Mouse (Mus musculus): Measurements from ENCODE around the gene Kcnq1. TPM values are rescaled to one million over a fixed set of nuclear protein-coding genes. Genes with fewer than 3 reads are reported as not detected.

Gene Kcnq1
- total RNA-seq, 1 experiment: 0.22 TPM

- in situ Hi-C loops (cut with MboI; ENCODE audit: low sequenced_read_pairs in 2 of 2, unreplicated experiment in 2 of 2): no loop called here
- Histone ChIP-seq H3K27ac (ENCODE audit: insufficient read depth, low read depth, low read length, poor library complexity, severe bottlenecking) (no peak overlapping the region), H3K4me1 (ENCODE audit: control insufficient read depth in 2 of 2, insufficient read depth in 2 of 2, low read length in 2 of 2, poor library complexity in 1 of 2) (no peaks in the 10 kb centered on the region), H3K9ac (ENCODE audit: insufficient read depth, low read depth, low read length, poor library complexity, severe bottlenecking) (no peak overlapping the region), H3K36me3 (ENCODE audit: control insufficient read depth, insufficient read depth, low read length, poor library complexity, severe bottlenecking) (no peaks in the 10 kb centered on the region), H3K4me3 (ENCODE audit: insufficient read depth in 1 of 2, low read depth in 1 of 2, low read length in 2 of 2, poor library complexity in 1 of 2, severe bottlenecking in 1 of 2) (no peak overlapping the region), H3K9me3 (ENCODE audit: control insufficient read depth, insufficient read depth, low read depth, low read length) (no peaks in the 10 kb centered on the region)
- no peak for TF ChIP-seq ZNF384 (IDR thresholded peaks at IDR 0.05; ENCODE audit: low read depth, low read length)
- no peak for TF ChIP-seq ZC3H11A (IDR thresholded peaks at IDR 0.05; ENCODE audit: borderline replicate concordance, low read depth, low read length)
- TF ChIP-seq HCFC1 (IDR thresholded peaks at IDR 0.05; ENCODE audit: borderline replicate concordance, insufficient read depth, low read length): no peak
- TF ChIP-seq CHD2 (IDR thresholded peaks at IDR 0.05; ENCODE audit: low read depth, low read length): no peak
- TF ChIP-seq MAFK (IDR thresholded peaks at IDR 0.05; ENCODE audit: insufficient read depth, low read depth, low read length): no peak
- no peak for DNase-seq (ENCODE audit: low read depth, low spot score)
These were observed 218.9 kb downstream of the Kcnq1 start for GRCm38 (mm10) chr7:143325051-143325450.

GRCm38 (mm10) chr7:143328185-143328915 lies 222.2 kb downstream of the Kcnq1 start:
- in situ Hi-C loops (cut with MboI; ENCODE audit: low sequenced_read_pairs in 2 of 2, unreplicated experiment in 2 of 2): no loop called here
- no peaks in the 10 kb centered on the region for H3K36me3 ChIP-seq (ENCODE audit: control insufficient read depth, insufficient read depth, low read length, poor library complexity, severe bottlenecking)
- H3K4me3 ChIP-seq (ENCODE audit: insufficient read depth in 1 of 2, low read depth in 1 of 2, low read length in 2 of 2, poor library complexity in 1 of 2, severe bottlenecking in 1 of 2): no peak overlapping the region
- H3K27ac ChIP-seq (ENCODE audit: insufficient read depth, low read depth, low read length, poor library complexity, severe bottlenecking): no peak overlapping the region
- H3K9ac ChIP-seq (ENCODE audit: insufficient read depth, low read depth, low read length, poor library complexity, severe bottlenecking): no peak overlapping the region
- TF ChIP-seq MAFK (IDR thresholded peaks at IDR 0.05; ENCODE audit: insufficient read depth, low read depth, low read length) (no peak), CHD2 (IDR thresholded peaks at IDR 0.05; ENCODE audit: low read depth, low read length) (no peak), ZC3H11A (IDR thresholded peaks at IDR 0.05; ENCODE audit: borderline replicate concordance, low read depth, low read length) (no peak), ZNF384 (IDR thresholded peaks at IDR 0.05; ENCODE audit: low read depth, low read length) (no peak), HCFC1 (IDR thresholded peaks at IDR 0.05; ENCODE audit: borderline replicate concordance, insufficient read depth, low read length) (no peak)
- no peaks in the 10 kb centered on the region for H3K9me3 ChIP-seq (ENCODE audit: control insufficient read depth, insufficient read depth, low read depth, low read length)
- DNase-seq (ENCODE audit: low read depth, low spot score): no peak
- no peaks in the 10 kb centered on the region for H3K4me1 ChIP-seq (ENCODE audit: control insufficient read depth in 2 of 2, insufficient read depth in 2 of 2, low read length in 2 of 2, poor library complexity in 1 of 2)

GRCm38 (mm10) chr7:143329110-143329810 lies 223.1 kb downstream of the Kcnq1 start:
- no peaks in the 10 kb centered on the region for H3K36me3 ChIP-seq (ENCODE audit: control insufficient read depth, insufficient read depth, low read length, poor library complexity, severe bottlenecking)
- H3K9ac ChIP-seq (ENCODE audit: insufficient read depth, low read depth, low read length, poor library complexity, severe bottlenecking): no peak overlapping the region
- in situ Hi-C loops (cut with MboI; ENCODE audit: low sequenced_read_pairs in 2 of 2, unreplicated experiment in 2 of 2): no loop called here
- H3K4me1 ChIP-seq (ENCODE audit: control insufficient read depth in 2 of 2, insufficient read depth in 2 of 2, low read length in 2 of 2, poor library complexity in 1 of 2): no peaks in the 10 kb centered on the region
- no peak for DNase-seq (ENCODE audit: low read depth, low spot score)
- TF ChIP-seq MAFK (IDR thresholded peaks at IDR 0.05; ENCODE audit: insufficient read depth, low read depth, low read length): no peak
- no peak for TF ChIP-seq ZNF384 (IDR thresholded peaks at IDR 0.05; ENCODE audit: low read depth, low read length)
- TF ChIP-seq CHD2 (IDR thresholded peaks at IDR 0.05; ENCODE audit: low read depth, low read length): no peak
- no peak for TF ChIP-seq HCFC1 (IDR thresholded peaks at IDR 0.05; ENCODE audit: borderline replicate concordance, insufficient read depth, low read length)
- no peak overlapping the region for H3K27ac ChIP-seq (ENCODE audit: insufficient read depth, low read depth, low read length, poor library complexity, severe bottlenecking)
- no peak overlapping the region for H3K4me3 ChIP-seq (ENCODE audit: insufficient read depth in 1 of 2, low read depth in 1 of 2, low read length in 2 of 2, poor library complexity in 1 of 2, severe bottlenecking in 1 of 2)
- no peaks in the 10 kb centered on the region for H3K9me3 ChIP-seq (ENCODE audit: control insufficient read depth, insufficient read depth, low read depth, low read length)

- Histone ChIP-seq H3K4me1 (ENCODE audit: control insufficient read depth in 2 of 2, insufficient read depth in 2 of 2, low read length in 2 of 2, poor library complexity in 1 of 2) (no peaks in the 10 kb centered on the region), H3K36me3 (ENCODE audit: control insufficient read depth, insufficient read depth, low read length, poor library complexity, severe bottlenecking) (no peaks in the 10 kb centered on the region), H3K4me3 (ENCODE audit: insufficient read depth in 1 of 2, low read depth in 1 of 2, low read length in 2 of 2, poor library complexity in 1 of 2, severe bottlenecking in 1 of 2) (no peak overlapping the region), H3K9ac (ENCODE audit: insufficient read depth, low read depth, low read length, poor library complexity, severe bottlenecking) (no peak overlapping the region), H3K9me3 (ENCODE audit: control insufficient read depth, insufficient read depth, low read depth, low read length) (no peaks in the 10 kb centered on the region), H3K27ac (ENCODE audit: insufficient read depth, low read depth, low read length, poor library complexity, severe bottlenecking) (no peak overlapping the region)
- no peak for TF ChIP-seq ZC3H11A (IDR thresholded peaks at IDR 0.05; ENCODE audit: borderline replicate concordance, low read depth, low read length)
- TF ChIP-seq HCFC1 (IDR thresholded peaks at IDR 0.05; ENCODE audit: borderline replicate concordance, insufficient read depth, low read length): no peak
- TF ChIP-seq CHD2 (IDR thresholded peaks at IDR 0.05; ENCODE audit: low read depth, low read length): no peak
- TF ChIP-seq MAFK (IDR thresholded peaks at IDR 0.05; ENCODE audit: insufficient read depth, low read depth, low read length): no peak
- TF ChIP-seq ZNF384 (IDR thresholded peaks at IDR 0.05; ENCODE audit: low read depth, low read length): no peak
- in situ Hi-C loops (cut with MboI; ENCODE audit: low sequenced_read_pairs in 2 of 2, unreplicated experiment in 2 of 2): no loop called here
- no peak for DNase-seq (ENCODE audit: low read depth, low spot score)
These were observed 226.9 kb downstream of the Kcnq1 start for GRCm38 (mm10) chr7:143333040-143333439.

Measured in ES-E14 (cell line).